Mouse (Mus musculus) G1E-ER4 (cell line): ENCODE measurements around the gene Grid2. TPM values are rescaled to one million over a fixed set of nuclear protein-coding genes. Genes with fewer than 3 reads are reported as not detected.

Experiments
- GATA1 ChIP-seq: IDR thresholded peaks from one replicate; pipeline ENCODE4 v1.8.0; 2012; ENCODE audit warnings: low read length, inconsistent platforms
- polyA plus RNA-seq: library from polyadenylated mRNA; stranded (reverse); fragments of >175 nt; gene quantifications from 2 replicates; pipeline ENCODE4 v1.2.3, GENCODE M21; 2012

Grid2 gene
- polyA plus RNA-seq, 1 experiment, result 0.04 TPM

- no peak for TF ChIP-seq GATA1
Observed at GRCm38 (mm10) chr6:63894714-63895113, 639.0 kb downstream of the Grid2 start.

DNA sequence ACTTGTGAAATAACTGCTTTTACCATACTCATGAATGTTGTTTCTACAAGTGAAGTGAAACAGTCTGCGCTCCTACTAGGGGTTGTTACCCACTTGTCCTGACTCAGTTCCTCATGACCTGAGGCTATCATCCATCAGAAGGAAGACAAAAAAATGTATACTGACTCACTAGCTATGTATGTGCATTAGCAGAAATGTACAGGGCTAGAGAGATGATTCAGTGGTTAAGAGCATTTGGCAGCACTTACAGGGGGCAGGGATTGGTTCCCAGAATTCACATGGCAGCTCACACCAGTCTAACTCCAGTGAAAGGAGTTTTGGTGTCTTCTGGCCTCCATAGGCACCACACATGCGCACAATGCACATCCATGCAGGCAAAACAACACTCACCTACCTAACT, 642.5 kb downstream of the Grid2 start:
- no peak for TF ChIP-seq GATA1

GRCm38 (mm10) chr6:63917035-63917570, 661.4 kb downstream of the Grid2 start:
- TF ChIP-seq GATA1, result no peak

DNA sequence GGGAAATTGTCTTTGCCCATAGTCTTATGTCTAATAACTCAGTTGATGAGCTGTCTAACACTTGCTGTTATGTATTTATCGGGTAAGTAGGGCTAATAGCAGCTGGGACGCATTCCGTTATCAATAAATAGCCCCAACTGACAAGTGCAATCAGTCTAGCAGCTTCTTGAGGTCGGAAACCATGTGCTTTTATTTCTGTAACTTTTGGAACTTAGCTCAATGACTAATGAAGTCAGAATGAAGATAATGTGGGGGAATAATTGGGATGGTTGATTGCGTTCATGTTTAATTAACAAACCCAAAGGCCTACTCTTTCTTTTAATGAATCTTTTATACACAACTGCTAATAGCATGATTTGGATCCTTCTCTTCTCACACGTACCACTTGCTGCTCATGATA, 666.3 kb downstream of the Grid2 start:
- no peak for TF ChIP-seq GATA1

DNA sequence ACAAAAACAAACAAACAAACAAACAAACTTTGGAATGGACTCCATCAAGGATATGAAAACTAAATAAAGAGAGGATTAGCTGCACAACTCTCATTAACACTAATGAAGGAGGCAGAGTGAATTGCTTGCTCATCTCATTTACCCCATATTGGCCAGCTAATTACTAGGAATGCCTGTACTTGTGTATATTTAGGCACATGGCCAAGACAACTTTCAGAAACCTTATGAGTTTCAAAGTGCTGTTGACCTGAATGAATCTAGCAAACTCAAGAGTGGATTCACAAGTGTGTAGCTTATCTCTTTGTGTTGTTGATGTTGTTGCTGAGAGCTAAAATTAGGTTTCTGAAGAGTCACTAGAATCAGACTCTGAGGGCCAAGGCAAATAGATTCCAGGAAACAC, 675.5 kb downstream of the Grid2 start:
- no peak for TF ChIP-seq GATA1

DNA sequence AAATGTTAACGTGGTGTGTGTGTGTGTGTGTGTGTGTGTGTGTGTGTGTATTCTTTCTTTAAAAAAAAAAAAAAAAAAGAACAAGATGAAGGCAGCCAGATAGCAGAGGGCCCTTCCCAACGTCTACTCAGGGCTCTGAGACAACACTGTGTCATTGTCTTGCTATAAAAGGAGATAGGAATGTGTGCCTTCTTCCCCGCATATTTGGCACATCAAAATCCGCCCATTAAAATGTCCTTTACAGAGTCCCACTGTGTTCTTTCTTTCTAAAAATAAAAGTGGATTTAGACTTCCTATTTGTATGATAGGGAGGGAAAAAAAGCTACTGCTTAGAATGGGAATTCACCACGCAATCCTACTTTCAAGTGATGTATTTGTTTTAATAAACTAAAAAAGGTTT, 691.0 kb downstream of the Grid2 start:
- no peak for TF ChIP-seq GATA1

DNA sequence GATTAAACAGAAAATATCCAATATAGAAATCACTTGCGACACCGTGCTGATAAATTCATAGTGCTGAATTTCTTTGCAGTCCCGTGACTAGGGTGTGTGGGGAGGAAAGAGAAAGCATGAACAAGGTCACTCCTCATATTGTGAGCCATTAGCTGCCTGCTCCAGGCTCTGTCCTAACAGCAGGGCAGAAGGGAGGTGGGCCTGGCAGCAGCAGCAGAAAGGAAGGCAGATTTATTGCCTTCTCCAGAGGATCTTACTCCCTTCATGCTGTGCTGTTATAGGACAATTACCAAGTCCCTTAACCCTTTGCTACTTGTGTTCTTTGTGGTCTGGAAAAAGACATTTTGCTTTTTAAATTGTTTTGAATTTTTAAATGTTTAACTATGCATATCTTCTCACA, 708.1 kb downstream of the Grid2 start:
- no peak for TF ChIP-seq GATA1

DNA sequence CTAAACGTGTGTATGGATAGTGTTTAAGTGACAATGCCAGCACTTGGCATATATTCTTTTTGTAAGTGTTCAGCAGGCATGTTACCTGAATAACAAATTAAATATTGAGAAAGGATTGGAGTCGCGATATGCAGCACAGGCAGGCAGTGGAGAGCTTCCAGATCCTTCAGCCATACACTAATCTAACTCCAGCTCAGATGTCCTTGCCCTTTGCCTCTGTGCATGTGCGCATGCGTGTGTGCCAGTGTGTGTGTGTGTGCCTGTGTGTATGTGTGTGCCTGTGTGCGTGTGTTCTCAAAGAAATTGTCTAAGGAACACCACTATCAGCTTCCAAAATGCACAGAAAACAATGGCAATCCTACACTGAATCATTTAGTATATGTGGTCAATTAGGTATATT, 708.6 kb downstream of the Grid2 start:
- TF ChIP-seq GATA1, result no peak

DNA sequence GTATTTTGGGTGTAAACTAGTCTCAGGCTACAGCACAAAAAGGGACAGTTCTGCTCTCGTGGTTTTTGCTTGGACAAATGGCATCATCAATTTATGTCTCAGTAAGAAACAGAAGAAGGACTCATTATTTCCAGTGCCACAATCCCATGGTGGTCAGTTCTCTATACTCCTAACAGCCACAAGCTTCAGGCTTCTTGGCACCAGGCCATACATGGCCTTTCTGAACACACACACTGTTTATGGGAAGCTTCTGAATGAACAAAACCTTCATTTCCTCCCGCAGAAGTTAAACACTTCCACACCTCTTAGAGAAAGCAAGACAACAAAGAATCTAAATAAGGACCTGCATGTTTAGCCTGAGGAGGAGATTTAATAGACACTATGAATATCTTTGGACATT, 709.1 kb downstream of the Grid2 start:
- TF ChIP-seq GATA1, result no peak

DNA sequence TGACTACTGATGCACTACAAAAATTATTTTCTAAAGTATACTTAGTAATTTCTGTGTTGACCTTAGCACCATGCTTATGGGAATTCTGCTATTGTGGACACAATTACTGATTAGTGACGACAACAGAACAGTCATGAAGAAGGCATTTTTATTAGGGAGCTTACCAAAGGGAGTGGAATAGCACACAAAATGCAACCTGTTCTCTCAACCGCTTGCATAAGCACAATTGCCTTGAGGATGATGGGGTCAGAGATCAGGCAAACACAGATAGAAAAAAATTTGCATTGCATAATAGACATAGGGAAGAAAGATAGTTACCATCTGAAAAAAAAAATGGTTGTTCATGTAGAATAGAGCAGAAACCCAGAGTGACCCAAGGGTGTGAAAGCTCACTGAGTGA, 790.4 kb downstream of the Grid2 start:
- TF ChIP-seq GATA1, result no peak

GRCm38 (mm10) chr6:64046732-64047131, 791.1 kb downstream of the Grid2 start:
- no peak for TF ChIP-seq GATA1

- TF ChIP-seq GATA1, result no peak
Observed at GRCm38 (mm10) chr6:64047950-64048349, 792.3 kb downstream of the Grid2 start.

GRCm38 (mm10) chr6:64063858-64064257, 808.2 kb downstream of the Grid2 start:
- no peak for TF ChIP-seq GATA1

- no peak for TF ChIP-seq GATA1
Observed at GRCm38 (mm10) chr6:64064704-64065103, 809.0 kb downstream of the Grid2 start.

DNA sequence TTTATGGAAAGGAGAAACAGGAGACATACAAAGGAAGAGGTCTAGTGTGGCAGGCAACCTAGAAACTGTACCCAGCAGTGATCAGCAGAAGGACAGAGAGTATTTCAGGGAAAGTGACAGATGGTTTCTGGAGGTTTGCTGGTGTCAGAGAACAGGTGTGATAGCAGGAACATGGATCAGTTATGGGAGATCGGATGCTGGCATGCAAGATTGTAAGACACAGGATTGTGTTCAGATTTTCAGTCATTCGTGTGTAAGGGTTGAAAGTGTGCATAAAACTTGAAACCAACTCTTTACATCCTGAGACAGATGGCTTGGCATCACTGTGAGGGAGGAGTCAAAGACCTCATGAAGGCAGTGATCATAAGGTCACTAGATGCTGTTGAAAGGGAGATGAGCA, 817.7 kb downstream of the Grid2 start:
- no peak for TF ChIP-seq GATA1

- no peak for TF ChIP-seq GATA1
Observed at GRCm38 (mm10) chr6:64077911-64078310, 822.2 kb downstream of the Grid2 start.

GRCm38 (mm10) chr6:64098662-64099061, 843.0 kb downstream of the Grid2 start:
- no peak for TF ChIP-seq GATA1

- TF ChIP-seq GATA1, result no peak
Observed at GRCm38 (mm10) chr6:64114594-64114993, 858.9 kb downstream of the Grid2 start.
